Mouse (Mus musculus) hindbrain, embryonic 14.5 days (tissue): ENCODE data around the gene Ccdc107. TPM values are rescaled to one million over a fixed set of nuclear protein-coding genes. Genes with fewer than 3 reads are reported as not detected.

ENCODE experiments used
- ATAC-seq: fragments of 200-750 bp; cut with Nextera tagmentation; 2 replicates; pipeline ENCODE4 v1.8.0; 2017; ENCODE audit warnings: moderate number of reproducible peaks, mild to moderate bottlenecking, moderate TSS enrichment, moderate library complexity; ENCODE audit not compliant: low FRiP score
- DNase-seq: peaks from one replicate; pipeline ENCODE4 v3.0.0-alpha.2; 2015; ENCODE audit warnings: low spot score
- H3K27ac ChIP-seq: fragments of 300-500 bp; sonication (generic); 2 replicates; pipeline ENCODE4 v1.5.1; 2014; ENCODE audit warnings: mild to moderate bottlenecking, moderate library complexity
- H3K27me3 ChIP-seq: fragments of 300-500 bp; sonication (generic); 2 replicates; pipeline ENCODE4 v1.6.1; 2014; ENCODE audit warnings: mild to moderate bottlenecking, low read length, mixed read lengths; ENCODE audit not compliant: control insufficient read depth, insufficient read depth
- H3K36me3 ChIP-seq: fragments of 300-500 bp; sonication (generic); replicated peaks from 2 replicates; pipeline ENCODE4 v1.6.1; 2014; ENCODE audit not compliant: control insufficient read depth, insufficient read depth
- H3K4me1 ChIP-seq: fragments of 300-500 bp; sonication (generic); replicated peaks from 2 replicates; pipeline ENCODE4 v1.6.1; 2014; ENCODE audit warnings: antibody characterized with exemption, low read length, mixed read lengths; ENCODE audit not compliant: control insufficient read depth, insufficient read depth
- H3K4me2 ChIP-seq: fragments of 300-500 bp; sonication (generic); replicated peaks from 2 replicates; pipeline ENCODE4 v1.6.1; 2014; ENCODE audit warnings: mild to moderate bottlenecking, moderate library complexity
- H3K4me3 ChIP-seq: fragments of 300-500 bp; sonication (generic); replicated peaks from 2 replicates; pipeline ENCODE4 v1.5.1; 2014; ENCODE audit warnings: mild to moderate bottlenecking, low read length
- H3K9ac ChIP-seq: fragments of 300-500 bp; sonication (generic); 2 replicates; pipeline ENCODE4 v1.6.1; 2014
- H3K9me3 ChIP-seq: fragments of 300-500 bp; sonication (generic); 2 replicates; pipeline ENCODE4 v1.6.1; 2016; ENCODE audit warnings: low read length; ENCODE audit not compliant: control insufficient read depth
- WGBS: fragments of 180-500 bp; shearing (Covaris S2); extraction: QIAGEN DNeasy Blood & Tissue Kit; methylation state at CpG from one replicate; pipeline ENCODE4 v1.1.7; 2014; 5-methylcytosine and 5-hydroxymethylcytosine counted together
- polyA plus RNA-seq: library from polyadenylated mRNA; unstranded; fragments of >200 nt; fragmentation: Nextera tagmentation; extraction: Ambion mirVana; gene quantifications from 2 replicates; pipeline ENCODE4 v1.2.1, GENCODE M21; 2014

Ccdc107 gene
- polyA plus RNA-seq, 1 experiment from 2014 or later: 92.0 TPM

GRCm38 (mm10) chr4:43463102-43463501 lies 29.6 kb upstream of the Ccdc107 start:
- Histone ChIP-seq H3K27me3 (no peaks in the 10 kb centered on the region), H3K4me3 (no peak overlapping the region), H3K9ac (no peak overlapping the region), H3K4me1 (no peaks in the 10 kb centered on the region), H3K36me3 (no peaks in the 10 kb centered on the region), H3K4me2 (no peak overlapping the region), H3K9me3 (no peaks in the 10 kb centered on the region), H3K27ac (no peak overlapping the region)
- ATAC-seq (no peak), DNase-seq (no peak)
- 94% methylated on average over 5 of the region's 5 CpGs for WGBS

- no peaks in the 10 kb centered on the region for H3K36me3 ChIP-seq
- H3K9me3 ChIP-seq: no peaks in the 10 kb centered on the region
- no peak for DNase-seq
- ATAC-seq: no peak
- H3K4me1 ChIP-seq: no peaks in the 10 kb centered on the region
- no peaks in the 10 kb centered on the region for H3K27me3 ChIP-seq
- no peak overlapping the region for H3K4me2 ChIP-seq
- 88% methylated on average over 6 of the region's 6 CpGs for WGBS
- no peak overlapping the region for H3K27ac ChIP-seq
- no peak overlapping the region for H3K4me3 ChIP-seq
- no peak overlapping the region for H3K9ac ChIP-seq
These were observed 26.8 kb upstream of the Ccdc107 start for GRCm38 (mm10) chr4:43465935-43466334.

- no peaks in the 10 kb centered on the region for H3K27me3 ChIP-seq
- WGBS: 93% methylated on average over 7 of the region's 7 CpGs
- no peaks in the 10 kb centered on the region for H3K36me3 ChIP-seq
- no peaks in the 10 kb centered on the region for H3K9me3 ChIP-seq
- ATAC-seq: no peak
- no peak overlapping the region for H3K9ac ChIP-seq
- no peak overlapping the region for H3K4me3 ChIP-seq
- no peak overlapping the region for H3K27ac ChIP-seq
- DNase-seq: no peak
- H3K4me1 ChIP-seq: no peaks in the 10 kb centered on the region
- no peak overlapping the region for H3K4me2 ChIP-seq
These were observed 25.8 kb upstream of the Ccdc107 start for GRCm38 (mm10) chr4:43466872-43467271.

GRCm38 (mm10) chr4:43470301-43470700 lies 22.4 kb upstream of the Ccdc107 start:
- Histone ChIP-seq H3K9ac (no peak overlapping the region), H3K4me2 (no peak overlapping the region), H3K36me3 (no peaks in the 10 kb centered on the region), H3K27ac (no peak overlapping the region), H3K4me3 (no peak overlapping the region), H3K4me1 (no peaks in the 10 kb centered on the region), H3K27me3 (no peaks in the 10 kb centered on the region), H3K9me3 (no peaks in the 10 kb centered on the region)
- 91% methylated on average over 10 of the region's 10 CpGs for WGBS
- ATAC-seq: no peak
- DNase-seq: no peak

GRCm38 (mm10) chr4:43473636-43474035 lies 19.1 kb upstream of the Ccdc107 start:
- Histone ChIP-seq H3K9me3 (no peaks in the 10 kb centered on the region), H3K4me1 (0 out of 2 replicates have a peak, but pooled peaks cover 6% of the 10 kb centered on the region), H3K27me3 (no peaks in the 10 kb centered on the region), H3K4me2 (no peak overlapping the region), H3K36me3 (no peaks in the 10 kb centered on the region), H3K4me3 (no peak overlapping the region), H3K27ac (no peak overlapping the region), H3K9ac (no peak overlapping the region)
- WGBS: 81% methylated on average over 1 of the region's 1 CpGs
- no peak for ATAC-seq
- DNase-seq: no peak

GRCm38 (mm10) chr4:43476604-43477003 lies 16.1 kb upstream of the Ccdc107 start:
- no peak overlapping the region for H3K4me2 ChIP-seq
- H3K9me3 ChIP-seq: no peaks in the 10 kb centered on the region
- ATAC-seq (no peak), DNase-seq (no peak)
- H3K36me3 ChIP-seq: no peaks in the 10 kb centered on the region
- 91% methylated on average over 6 of the region's 6 CpGs for WGBS
- no peaks in the 10 kb centered on the region for H3K27me3 ChIP-seq
- H3K27ac ChIP-seq: no peak overlapping the region
- no peak overlapping the region for H3K9ac ChIP-seq
- no peak overlapping the region for H3K4me3 ChIP-seq
- H3K4me1 ChIP-seq: 0 out of 2 replicates have a peak, but pooled peaks cover 6% of the 10 kb centered on the region

- H3K9me3 ChIP-seq: no peaks in the 10 kb centered on the region
- H3K36me3 ChIP-seq: no peaks in the 10 kb centered on the region
- H3K4me2 ChIP-seq: peak overlapping the region; percentile 51
- H3K4me3 ChIP-seq: peak overlapping the region; percentile 24
- H3K27ac ChIP-seq: peak overlapping the region; percentile 41; the same call in 1 of the 2 replicates
- ATAC-seq: peak; percentile 93
- WGBS: 17% methylated on average over 11 of the region's 11 CpGs
- H3K9ac ChIP-seq: 0 out of 2 replicates have a peak overlapping the region, but pooled peaks have one; percentile 20
- H3K4me1 ChIP-seq: 0 out of 2 replicates have a peak, but pooled peaks cover 6% of the 10 kb centered on the region
- peak; percentile 86 for DNase-seq
- H3K27me3 ChIP-seq: no peaks in the 10 kb centered on the region
These were observed 14.7 kb upstream of the Ccdc107 start for GRCm38 (mm10) chr4:43477857-43478533.

GRCm38 (mm10) chr4:43478534-43478858 lies 14.2 kb upstream of the Ccdc107 start:
- 0 out of 2 replicates have a peak overlapping the region, but pooled peaks have one; percentile 20 for H3K9ac ChIP-seq
- H3K36me3 ChIP-seq: no peaks in the 10 kb centered on the region
- H3K27ac ChIP-seq: peak overlapping the region; percentile 41; the same call in 1 of the 2 replicates
- 53% methylated on average over 8 of the region's 8 CpGs for WGBS
- no peaks in the 10 kb centered on the region for H3K9me3 ChIP-seq
- 0 out of 2 replicates have a peak, but pooled peaks cover 6% of the 10 kb centered on the region for H3K4me1 ChIP-seq
- DNase-seq (no peak), ATAC-seq (no peak; the same call in 1 of the 2 replicates)
- H3K27me3 ChIP-seq: no peaks in the 10 kb centered on the region
- H3K4me2 ChIP-seq: peak overlapping the region; percentile 51
- H3K4me3 ChIP-seq: peak overlapping the region; percentile 24

GRCm38 (mm10) chr4:43478906-43479832 lies 13.5 kb upstream of the Ccdc107 start:
- no peak overlapping the region for H3K4me2 ChIP-seq
- WGBS: 51% methylated on average over 24 of the region's 24 CpGs

More at GRCm38 (mm10) chr4:43478906-43479832, 13.5 kb upstream of the Ccdc107 start:
- no peaks in the 10 kb centered on the region for H3K27me3 ChIP-seq
- H3K4me3 ChIP-seq: no peak overlapping the region; the same call in 1 of the 2 replicates
- no peaks in the 10 kb centered on the region for H3K36me3 ChIP-seq
- ATAC-seq: no peak
- H3K9ac ChIP-seq: no peak overlapping the region
- H3K4me1 ChIP-seq: 0 out of 2 replicates have a peak, but pooled peaks cover 6% of the 10 kb centered on the region
- no peaks in the 10 kb centered on the region for H3K9me3 ChIP-seq
- DNase-seq: no peak
- H3K27ac ChIP-seq: no peak overlapping the region
